In genomic region chr10:39660698-39661097, GRCm38 (mm10) we compare ENCODE assay signal across 11 mouse cellular contexts. TPM values are rescaled to one million over a fixed set of nuclear protein-coding genes. Genes with fewer than 3 reads are reported as not detected.
DNase-seq lines count a peak whose midpoint lies in the region; ATAC-seq lines count a peak whose summit lies in the region.
"Had no signal": no experiment of that assay in that cellular context is flagged by ENCODE, and none has a peak within 500 bp of the region (broad histone marks: within the 10 kb centered on the region; RNA-seq: fewer than 3 reads in every experiment).

No protein-coding gene starts in this region.

- no peak for DNase-seq in heart, adult 9 months (ENCODE audit: low spot score in 2 of 2)
- peak; percentile 75 for DNase-seq in embryo, embryonic 10 days (ENCODE audit: low spot score)
- DNase-seq in midbrain, embryonic 11.5 days (ENCODE audit: low spot score, missing footprints) = peak; percentile 90
- no peak for DNase-seq in MN1 (ENCODE audit: low spot score)
- no peak for DNase-seq in c-Kit-positive CD71-positive TER-119-positive erythroid progenitor cells, embryonic 14.5 days (ENCODE audit: low spot score)
- no peak for DNase-seq in cerebellum, postnatal 14 days
- DNase-seq: thymus, adult 2 months had no signal

- WGBS in heart, embryonic 12.5 days = 75% methylated on average over 5 of the region's 5 CpGs
- 59% methylated on average over 5 of the region's 5 CpGs for WGBS in forebrain, embryonic 16.5 days
- WGBS in midbrain, embryonic 11.5 days = 42% methylated on average over 5 of the region's 5 CpGs

- H3K4me2 ChIP-seq in heart, embryonic 12.5 days = no peak overlapping the region
- no peak overlapping the region for H3K4me2 ChIP-seq in forebrain, embryonic 16.5 days (ENCODE audit: low read length)
- no peak overlapping the region for H3K4me2 ChIP-seq in midbrain, embryonic 11.5 days
- H3K4me2 ChIP-seq: liver, embryonic 11.5 days had no signal

- no peak overlapping the region for H3K9ac ChIP-seq in heart, embryonic 12.5 days
- H3K9ac ChIP-seq in forebrain, embryonic 16.5 days (replicated peaks; ENCODE audit: low read depth, low read length) = no peak overlapping the region
- no peak overlapping the region for H3K9ac ChIP-seq in midbrain, embryonic 11.5 days (ENCODE audit: low read length)

- no peak overlapping the region for H3K4me3 ChIP-seq in heart, embryonic 12.5 days
- no peak overlapping the region for H3K4me3 ChIP-seq in forebrain, embryonic 16.5 days (replicated peaks; ENCODE audit: low read length)
- no peak overlapping the region for H3K4me3 ChIP-seq in midbrain, embryonic 11.5 days (ENCODE audit: low read depth, low read length)

- H3K36me3 ChIP-seq in heart, embryonic 12.5 days = peaks cover 7% of the 10 kb centered on the region; the same call in 1 of the 2 replicates
- no peaks in the 10 kb centered on the region for H3K36me3 ChIP-seq in forebrain, embryonic 16.5 days (ENCODE audit: control insufficient read depth, insufficient read depth)
- no peaks in the 10 kb centered on the region for H3K36me3 ChIP-seq in midbrain, embryonic 11.5 days (ENCODE audit: control insufficient read depth, insufficient read depth, low read length)

- peaks cover 65% of the 10 kb centered on the region for H3K4me1 ChIP-seq in heart, embryonic 12.5 days (replicated peaks)
- H3K4me1 ChIP-seq in forebrain, embryonic 16.5 days (replicated peaks; ENCODE audit: control insufficient read depth, insufficient read depth, low read length) = peaks cover 31% of the 10 kb centered on the region
- H3K4me1 ChIP-seq in midbrain, embryonic 11.5 days (ENCODE audit: control insufficient read depth, insufficient read depth, low read length) = peaks cover 20% of the 10 kb centered on the region

- 0 out of 2 replicates have a peak, but pooled peaks cover 3% of the 10 kb centered on the region for H3K9me3 ChIP-seq in heart, embryonic 12.5 days (replicated peaks)
- no peaks in the 10 kb centered on the region for H3K9me3 ChIP-seq in forebrain, embryonic 16.5 days (ENCODE audit: control insufficient read depth, low read length)
- no peaks in the 10 kb centered on the region for H3K9me3 ChIP-seq in midbrain, embryonic 11.5 days (ENCODE audit: control insufficient read depth, low read length)

- peak overlapping the region; percentile 93 for H3K27ac ChIP-seq in heart, embryonic 12.5 days (ENCODE audit: poor library complexity, severe bottlenecking)
- H3K27ac ChIP-seq in forebrain, embryonic 16.5 days (ENCODE audit: low read length) = peak overlapping the region; percentile 90
- H3K27ac ChIP-seq in midbrain, embryonic 11.5 days (ENCODE audit: low read depth, low read length) = no peak overlapping the region; the same call in 1 of the 2 replicates

- ATAC-seq in heart, embryonic 12.5 days (ENCODE audit: insufficient number of reproducible peaks, low FRiP score) = no peak
- ATAC-seq in forebrain, embryonic 16.5 days = no peak
- no peak for ATAC-seq in midbrain, embryonic 11.5 days (ENCODE audit: low FRiP score)
- ATAC-seq: inflammation-experienced regulatory T-cells, adult 6 months had no signal

- H3K27me3 ChIP-seq in heart, embryonic 12.5 days (replicated peaks) = no peaks in the 10 kb centered on the region
- H3K27me3 ChIP-seq in forebrain, embryonic 16.5 days (replicated peaks; ENCODE audit: control insufficient read depth, insufficient read depth, low read length) = no peaks in the 10 kb centered on the region
- no peaks in the 10 kb centered on the region for H3K27me3 ChIP-seq in midbrain, embryonic 11.5 days (ENCODE audit: control insufficient read depth, insufficient read depth, low read length)

RNA-seq across cellular contexts. Expression of gene Traf3ip2, which starts 48.0 kb away (rescaled TPM):
- 10.9 and 11.7 TPM in 2 replicates for polyA plus RNA-seq in heart, embryonic 12.5 days (2016; fragmentation: Nextera tagmentation; extraction: Ambion mirVana)
- 6.3 and 6.9 TPM in 2 replicates for polyA plus RNA-seq in forebrain, embryonic 16.5 days (2015; fragmentation: Nextera tagmentation; extraction: Ambion mirVana)
- polyA plus RNA-seq in midbrain, embryonic 11.5 days (2014; fragmentation: Nextera tagmentation; extraction: Ambion mirVana) = 3.9 TPM in 2 replicates

Comparison
In these comparisons a context has a peak if more than half of its experiments do, and no peak if none do; other contexts are left out.
1. DNase-seq: peak in embryo, embryonic 10 days (single experiment) and midbrain, embryonic 11.5 days (single experiment); none in heart, adult 9 months (0 of 2), MN1 (single experiment), c-Kit-positive CD71-positive TER-119-positive erythroid progenitor cells, embryonic 14.5 days (single experiment) and cerebellum, postnatal 14 days (0 of 2).